Mouse (Mus musculus): ENCODE results near the gene Wipf3.

Gene Wipf3

DNA sequence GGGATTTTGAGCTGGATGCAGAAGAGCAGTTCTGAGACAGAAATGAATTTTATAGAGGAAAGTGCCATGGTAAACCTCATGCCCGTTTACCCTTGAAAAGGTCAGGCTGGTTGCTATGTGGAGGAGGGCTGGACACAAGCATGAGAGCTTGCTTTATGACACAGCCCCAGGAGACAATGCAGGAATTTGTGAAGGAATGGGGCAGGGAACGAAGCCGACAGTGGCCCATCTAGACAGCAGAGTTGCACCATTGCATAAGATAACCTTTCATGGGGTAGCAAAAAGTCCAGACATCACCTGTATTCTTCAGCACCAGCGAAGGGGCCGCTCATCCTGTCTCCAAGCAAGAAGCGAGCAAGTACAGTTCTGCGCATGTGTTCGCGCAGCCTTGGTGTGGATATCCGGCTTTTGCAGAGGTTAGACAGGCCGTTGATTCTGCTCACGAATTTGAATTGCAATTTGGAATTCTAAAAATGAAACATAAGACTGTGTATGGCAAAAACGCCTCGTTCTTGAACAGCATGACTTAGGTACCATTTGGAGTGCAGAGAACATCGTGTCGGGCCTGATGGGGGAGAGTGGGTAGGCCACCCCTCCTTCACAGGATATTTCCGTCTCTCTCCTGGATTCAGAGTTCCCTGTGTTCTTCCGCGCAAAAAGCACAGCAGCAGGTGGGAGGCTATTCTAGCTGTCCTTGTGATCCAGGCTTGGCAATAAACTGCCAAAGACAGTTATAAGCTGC lies 46.7 kb downstream of the Wipf3 start:
- no peak for DNase-seq (ENCODE audit: low read depth, low spot score)

DNA sequence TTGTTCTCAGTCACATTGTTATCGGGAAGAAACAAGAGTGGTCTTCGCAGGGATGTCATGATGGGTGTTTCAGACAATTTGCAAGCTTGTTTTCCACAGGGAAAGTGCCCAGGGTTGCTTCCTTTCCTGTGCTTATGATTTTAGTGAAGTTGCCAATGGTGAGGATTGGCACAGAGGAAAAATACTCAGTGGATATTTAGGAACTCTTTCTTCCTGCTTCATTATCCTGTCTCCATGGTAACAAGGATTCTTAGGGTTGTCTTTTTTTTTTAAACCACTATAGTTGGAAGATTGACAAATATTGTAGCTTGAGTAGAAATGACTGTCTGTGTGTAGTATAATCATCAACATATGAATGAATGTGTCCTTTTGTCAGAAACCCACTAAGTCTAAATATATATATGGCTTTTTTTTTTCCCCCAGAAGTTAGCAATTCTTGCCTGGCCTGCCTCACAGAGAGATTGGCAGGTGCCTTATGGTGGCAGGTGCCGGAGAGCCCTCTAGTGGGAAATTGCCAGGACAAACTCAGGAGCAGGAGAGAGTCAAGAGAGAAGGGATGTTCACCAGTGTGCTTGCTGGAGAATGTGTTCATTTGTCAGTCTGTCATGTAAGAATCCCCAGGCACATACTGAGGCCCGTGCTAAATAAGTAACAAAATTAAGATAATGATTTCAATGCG lies 49.4 kb downstream of the Wipf3 start:
- no peak for DNase-seq (ENCODE audit: low read depth, low spot score)

DNA sequence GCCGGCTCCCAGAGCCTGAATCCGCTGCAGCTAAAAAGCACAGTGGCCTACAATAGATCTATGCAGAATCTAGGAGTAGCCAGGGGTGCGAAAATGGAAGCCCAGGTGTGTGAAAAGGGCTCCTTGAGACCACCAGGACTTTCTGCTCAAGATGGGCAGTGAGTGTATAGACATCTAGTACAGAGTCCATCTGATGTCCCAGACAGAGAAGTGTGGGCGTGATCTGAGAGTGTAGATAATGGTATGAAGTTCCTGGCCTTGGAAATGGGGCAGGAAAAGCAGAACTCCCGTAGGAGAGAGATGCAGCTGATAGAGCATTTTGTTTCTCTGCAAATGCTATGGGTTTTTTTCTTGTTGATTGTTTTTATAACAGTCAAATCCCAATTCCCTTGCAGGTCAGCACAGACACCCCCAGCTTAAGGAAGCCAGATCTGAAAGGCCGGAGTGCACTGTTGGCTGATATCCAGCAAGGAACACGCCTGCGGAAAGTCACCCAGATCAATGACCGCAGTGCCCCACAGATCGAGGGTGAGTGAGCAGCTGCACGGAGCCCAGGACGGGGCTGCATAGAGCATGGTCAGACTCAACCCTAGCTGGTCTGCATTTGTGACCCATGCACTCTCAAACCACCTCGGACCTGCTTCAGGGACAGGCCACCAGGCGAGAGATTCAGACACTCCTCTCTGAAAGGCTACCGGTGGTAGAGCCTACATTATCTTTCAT lies 52.1 kb downstream of the Wipf3 start:
- no peak for DNase-seq (ENCODE audit: low read depth, low spot score)

DNA sequence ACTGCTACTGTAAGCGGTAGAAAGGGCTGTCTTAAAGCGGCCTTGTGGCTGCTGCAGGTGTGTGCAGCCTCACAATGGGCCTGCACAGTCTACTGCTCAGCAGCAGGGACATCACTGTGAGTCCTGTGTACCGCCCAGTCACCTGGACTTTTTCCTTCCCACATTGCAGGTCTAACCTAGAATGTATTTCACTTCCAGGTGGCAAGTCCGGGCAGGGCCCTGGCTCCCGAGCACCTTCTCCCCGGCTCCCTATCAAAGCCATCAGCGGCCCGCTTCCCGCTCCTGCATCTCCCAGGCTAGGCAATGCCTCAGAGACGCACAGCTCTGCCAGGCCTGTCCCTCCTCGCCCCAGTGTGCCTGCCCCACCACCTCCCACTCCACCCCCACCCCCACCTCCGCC lies 55.6 kb downstream of the Wipf3 start:
- no peak for DNase-seq (ENCODE audit: low read depth, low spot score)

DNA sequence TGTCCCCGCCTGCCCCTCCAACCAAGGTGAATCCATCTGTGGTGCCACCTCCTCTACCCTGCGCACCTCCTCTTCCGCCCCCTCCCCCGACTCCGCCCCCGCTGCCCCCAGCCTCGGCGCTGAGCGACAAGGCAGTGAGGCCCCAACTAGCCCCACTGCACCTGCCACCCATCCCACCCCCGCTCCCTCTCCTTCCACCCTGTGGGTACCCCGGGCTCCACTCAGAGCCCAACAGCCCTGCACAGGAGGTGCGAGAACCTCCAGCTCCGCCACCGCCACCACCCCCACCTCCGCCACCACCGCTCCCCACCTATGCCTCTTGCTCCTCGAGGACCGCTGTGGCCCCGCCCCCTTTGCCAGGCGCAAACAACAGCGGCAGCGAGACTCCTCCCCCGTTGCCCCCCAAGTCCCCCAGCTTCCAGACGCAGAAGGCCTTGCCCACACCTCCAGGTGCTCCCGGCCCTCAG lies 56.1 kb downstream of the Wipf3 start:
- no peak for DNase-seq (ENCODE audit: low read depth, low spot score)

DNA sequence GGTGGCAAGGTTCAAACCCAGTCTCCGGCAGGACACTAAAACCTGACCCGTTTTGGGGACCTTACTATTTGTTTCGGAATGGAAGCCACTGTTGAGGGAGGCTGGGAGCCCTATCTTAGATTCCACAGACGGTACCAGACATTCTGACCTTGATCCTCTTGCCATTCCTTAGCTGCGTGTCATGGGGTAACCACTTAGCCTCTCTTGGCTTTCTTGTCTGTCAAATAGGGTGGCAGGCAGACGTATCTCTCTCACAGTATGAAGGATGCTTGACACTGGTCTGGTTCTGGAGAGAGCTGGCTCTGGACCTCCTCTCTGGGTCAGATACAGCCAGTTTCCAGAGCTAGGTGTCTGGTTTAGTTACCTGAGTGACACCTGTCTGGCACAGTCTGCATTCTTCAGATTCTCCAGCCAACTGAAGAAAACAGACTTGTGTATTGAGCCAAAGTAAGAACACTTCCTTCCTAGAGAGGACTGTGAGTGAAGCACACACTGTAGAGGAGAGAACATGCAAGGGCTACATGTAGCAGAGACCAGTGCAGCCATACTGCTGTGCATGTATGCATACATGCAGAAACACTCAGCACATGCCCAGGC lies 56.7 kb downstream of the Wipf3 start:
- no peak for DNase-seq (ENCODE audit: low read depth, low spot score)

DNA sequence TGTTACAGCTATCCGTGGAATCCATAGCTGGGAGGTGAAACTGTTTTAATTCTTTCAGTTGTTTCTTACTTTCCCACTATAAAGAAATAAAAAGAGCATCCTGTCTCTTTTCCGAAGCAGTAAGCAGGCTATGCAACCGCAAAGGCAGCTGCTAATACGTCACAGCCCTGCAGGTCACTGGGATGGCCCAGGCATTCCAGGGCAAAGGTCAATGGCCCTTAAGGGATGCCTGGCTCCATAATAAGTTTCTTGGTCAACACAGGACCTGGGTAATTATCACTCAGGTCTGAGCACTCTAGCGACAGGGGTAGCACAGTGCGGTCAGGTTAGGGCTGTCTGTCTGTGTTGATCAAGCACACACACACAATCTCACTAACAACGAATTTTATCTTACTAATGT lies 61.7 kb downstream of the Wipf3 start:
- DNase-seq (ENCODE audit: low read depth, low spot score) = no peak

DNA sequence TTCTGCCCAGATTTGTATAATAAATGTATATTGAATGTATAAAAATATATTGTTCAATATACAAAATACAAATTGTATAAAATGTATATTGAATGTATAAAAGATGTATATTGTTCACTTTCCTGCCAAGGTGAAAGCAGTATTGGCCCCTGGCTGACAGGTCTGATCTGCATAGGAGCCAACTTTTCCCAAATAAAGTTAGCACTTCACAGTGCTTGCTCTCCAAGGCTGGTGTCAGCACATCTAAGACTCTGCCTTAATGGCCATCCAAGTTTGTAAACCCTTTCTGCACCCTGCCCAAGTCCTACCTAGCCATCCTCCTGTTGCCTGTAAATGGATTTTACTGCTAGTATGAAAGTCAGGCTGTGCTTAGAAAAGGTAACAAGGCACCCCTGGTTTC lies 64.7 kb downstream of the Wipf3 start:
- DNase-seq (ENCODE audit: low read depth, low spot score) = no peak

DNA sequence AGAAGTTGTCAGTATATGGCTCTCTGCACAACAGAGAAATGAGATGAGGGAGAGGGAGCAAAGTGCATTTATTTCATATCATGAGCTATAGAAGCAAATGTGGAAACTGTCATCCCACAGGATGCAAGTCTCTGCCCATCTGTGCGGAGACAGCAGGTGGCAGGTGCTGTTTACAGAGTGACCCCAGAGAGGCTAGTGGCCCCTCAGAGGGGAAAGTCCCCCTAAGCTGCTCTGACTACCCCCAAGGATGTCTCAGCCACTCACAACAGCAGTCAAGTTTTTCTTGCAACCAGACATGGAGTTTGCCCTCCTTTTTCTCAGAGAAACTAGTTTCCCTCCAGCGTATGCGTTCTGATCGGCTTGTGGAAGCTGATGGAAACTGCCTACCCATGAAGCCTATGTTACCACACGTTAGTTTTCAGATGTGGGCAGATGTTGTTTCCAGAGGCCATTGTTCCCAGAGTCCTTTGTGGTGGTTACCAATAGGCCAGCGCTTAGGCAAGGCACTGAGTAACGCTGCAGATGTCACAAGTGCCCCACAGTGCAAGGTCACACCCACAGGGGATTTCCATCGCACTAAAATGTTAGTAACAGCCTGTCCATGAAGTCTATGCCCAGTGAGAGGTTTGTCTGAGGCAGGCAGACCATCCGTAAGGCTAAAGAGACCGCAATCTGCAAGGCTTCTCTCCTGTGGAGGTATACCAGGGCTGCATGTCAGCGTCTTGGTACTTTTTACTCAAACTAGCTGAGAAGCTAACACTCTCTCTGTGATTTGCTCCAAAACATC lies 65.4 kb downstream of the Wipf3 start:
- no peak for DNase-seq (ENCODE audit: low read depth, low spot score)

DNA sequence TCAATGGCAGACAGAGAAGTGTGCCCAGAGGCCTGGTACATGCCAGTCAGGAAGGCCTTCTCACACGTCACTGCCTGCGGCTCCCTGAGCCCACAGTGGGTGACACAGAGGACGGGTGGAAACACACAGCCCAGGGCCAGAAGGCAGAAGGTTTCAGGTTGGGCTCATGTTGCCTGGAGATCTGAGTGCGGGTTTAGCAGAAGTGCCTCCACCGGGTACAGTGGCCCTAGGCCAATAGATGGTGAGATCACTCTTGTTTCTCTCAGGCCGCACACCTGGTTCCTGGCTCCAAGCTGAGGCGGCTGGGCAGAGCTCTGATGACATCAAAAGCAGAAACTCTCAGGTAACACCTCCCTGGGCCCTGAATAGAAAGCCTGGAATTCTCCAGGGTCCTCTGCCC lies 66.8 kb downstream of the Wipf3 start:
- DNase-seq (ENCODE audit: low read depth, low spot score) = no peak

DNA sequence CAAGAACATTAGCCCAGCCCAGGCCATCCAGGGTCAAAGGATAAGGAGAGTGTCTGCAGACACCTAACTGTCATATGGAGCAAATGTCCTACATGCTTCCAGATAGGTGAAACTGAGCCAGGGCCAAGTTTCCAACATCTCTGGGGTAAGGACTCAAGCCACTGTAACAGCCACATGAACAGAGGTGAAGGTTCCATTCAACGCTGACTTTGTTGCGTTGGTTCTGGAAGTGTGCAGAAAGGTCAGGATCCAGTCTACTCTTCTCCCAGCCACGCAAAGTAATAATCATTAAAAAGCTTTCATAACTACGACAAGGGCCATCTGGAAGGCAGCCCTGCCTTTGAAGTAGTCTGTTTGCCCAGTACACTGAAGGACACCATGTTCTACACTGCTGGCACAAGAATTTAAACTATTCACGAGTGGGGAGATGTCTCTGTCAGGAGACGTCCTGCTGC lies 73.3 kb downstream of the Wipf3 start:
- no peak for DNase-seq (ENCODE audit: low read depth, low spot score)

DNA sequence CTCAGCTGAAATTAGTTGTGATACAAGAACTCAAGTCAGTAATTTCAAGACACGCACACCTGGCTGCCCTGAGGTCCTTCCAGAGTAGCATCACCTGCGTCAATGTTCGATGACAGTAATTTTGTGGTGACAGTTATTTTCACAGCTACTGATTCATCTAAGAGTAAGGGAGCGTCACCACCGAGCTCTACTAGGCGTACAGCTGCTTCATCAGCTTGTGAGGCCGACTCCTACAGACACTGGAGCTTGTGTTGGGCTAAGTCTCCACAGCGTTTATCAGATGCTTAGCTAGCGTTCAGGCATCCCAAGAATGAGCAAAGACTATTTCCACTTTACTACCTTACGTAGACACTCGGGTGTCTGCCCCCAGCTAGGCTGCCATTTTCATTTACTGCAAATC lies 76.9 kb downstream of the Wipf3 start:
- DNase-seq (ENCODE audit: low read depth, low spot score) = no peak

DNA sequence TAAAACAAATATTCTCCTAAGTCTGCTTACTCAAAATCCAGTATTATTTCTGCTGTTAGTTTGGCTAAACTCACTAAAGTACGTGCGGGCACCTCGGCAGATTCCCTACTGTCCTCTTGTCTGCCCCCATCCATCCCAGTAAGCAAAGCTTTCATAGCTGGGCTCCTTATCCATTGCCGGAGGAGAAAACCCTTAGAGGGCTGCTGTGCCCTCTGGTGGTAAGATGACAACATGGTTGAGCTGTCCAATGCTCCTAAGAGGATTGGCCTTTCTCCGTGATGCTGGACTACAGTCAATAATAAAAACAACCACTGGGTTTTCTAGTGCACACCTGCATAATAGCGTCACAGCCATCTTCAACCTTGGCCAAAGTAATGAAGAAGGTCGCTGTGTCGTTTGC lies 77.6 kb downstream of the Wipf3 start:
- peak; percentile 75 for DNase-seq (ENCODE audit: low read depth, low spot score)

DNA sequence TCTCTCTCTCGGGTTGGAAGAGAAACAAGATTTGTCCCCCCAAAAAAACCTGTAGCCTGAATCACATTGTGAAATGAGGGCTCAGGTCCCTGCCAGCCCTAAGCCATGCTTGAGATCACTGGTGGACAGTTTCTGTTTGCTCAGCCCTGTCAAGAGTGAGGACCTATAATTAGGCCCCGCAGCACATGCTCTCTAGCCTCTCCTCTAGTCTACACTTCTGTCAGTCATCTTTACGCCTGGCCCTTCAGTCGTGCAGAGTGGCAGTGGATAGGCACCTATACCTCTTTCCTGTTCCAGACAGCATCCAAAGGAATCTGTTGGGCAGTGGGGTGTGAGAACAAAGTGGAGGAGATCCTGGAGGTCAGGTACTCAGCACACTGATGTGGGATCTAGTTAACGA lies 78.4 kb downstream of the Wipf3 start:
- no peak for DNase-seq (ENCODE audit: low read depth, low spot score)

DNA sequence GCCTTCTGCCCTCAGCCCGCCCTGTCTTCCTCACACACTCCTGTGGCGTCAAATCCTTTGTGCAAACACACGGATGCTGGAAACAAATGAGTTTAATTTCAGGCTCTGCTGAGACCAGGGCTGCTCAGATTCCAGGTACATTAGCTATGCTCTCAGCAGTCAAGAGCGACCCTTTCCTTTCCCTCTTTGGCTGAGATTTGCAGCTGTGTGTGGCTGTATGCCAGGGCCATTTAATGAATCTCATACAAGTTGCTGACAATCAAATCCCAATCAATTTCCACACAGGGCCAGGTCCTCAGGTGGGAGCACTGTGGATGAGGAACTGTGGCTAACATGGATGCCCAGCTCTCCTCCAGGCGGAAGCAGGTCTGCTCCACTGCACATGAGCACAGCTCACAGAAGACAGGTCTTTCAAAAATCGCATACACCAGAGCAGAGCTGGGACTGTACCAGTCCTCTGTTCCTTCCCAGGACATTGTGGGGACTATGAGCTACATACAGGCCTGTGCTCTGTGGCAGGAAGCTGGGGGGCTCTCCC lies 78.9 kb downstream of the Wipf3 start:
- no peak for DNase-seq (ENCODE audit: low read depth, low spot score)

DNA sequence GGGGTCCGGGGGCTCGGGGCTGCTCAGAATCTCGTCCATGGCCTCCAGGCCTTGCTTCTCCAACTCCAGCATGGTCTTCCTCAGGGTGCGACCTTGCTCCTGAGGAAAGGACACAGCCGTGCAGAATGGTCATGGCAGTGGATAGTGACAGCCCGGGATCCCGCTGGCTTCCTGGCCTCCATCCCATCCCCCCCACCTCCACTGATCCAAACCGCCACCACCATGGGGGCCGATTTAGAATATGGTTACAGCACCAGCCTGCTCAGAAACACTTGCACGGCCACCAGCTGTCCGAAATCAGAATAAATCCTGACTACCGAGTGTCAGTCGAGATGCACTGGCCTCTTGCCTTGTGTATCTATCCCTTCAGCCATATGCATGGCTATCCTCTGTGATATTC lies 79.9 kb downstream of the Wipf3 start:
- DNase-seq (ENCODE audit: low read depth, low spot score) = no peak

DNA sequence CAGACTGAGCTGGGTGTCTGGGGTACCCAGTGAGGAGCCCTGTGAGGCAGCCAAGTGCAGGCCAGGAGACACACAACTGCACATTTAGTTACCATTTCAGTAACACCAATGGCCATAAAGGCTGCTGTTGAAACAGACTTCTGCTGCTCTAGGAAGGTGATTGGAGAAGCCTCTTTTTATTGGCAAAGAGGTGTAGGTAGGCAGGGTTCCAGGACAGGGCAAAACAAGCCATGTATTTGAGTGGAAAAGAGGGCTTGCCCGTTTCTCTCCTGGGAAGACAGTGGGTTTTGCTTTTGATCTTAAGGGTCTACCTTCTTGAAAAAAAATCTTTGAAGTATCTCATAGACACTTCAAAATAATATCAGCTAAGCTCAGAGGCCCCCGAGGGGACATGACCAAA lies 82.9 kb downstream of the Wipf3 start:
- DNase-seq (ENCODE audit: low read depth, low spot score) = no peak

DNA sequence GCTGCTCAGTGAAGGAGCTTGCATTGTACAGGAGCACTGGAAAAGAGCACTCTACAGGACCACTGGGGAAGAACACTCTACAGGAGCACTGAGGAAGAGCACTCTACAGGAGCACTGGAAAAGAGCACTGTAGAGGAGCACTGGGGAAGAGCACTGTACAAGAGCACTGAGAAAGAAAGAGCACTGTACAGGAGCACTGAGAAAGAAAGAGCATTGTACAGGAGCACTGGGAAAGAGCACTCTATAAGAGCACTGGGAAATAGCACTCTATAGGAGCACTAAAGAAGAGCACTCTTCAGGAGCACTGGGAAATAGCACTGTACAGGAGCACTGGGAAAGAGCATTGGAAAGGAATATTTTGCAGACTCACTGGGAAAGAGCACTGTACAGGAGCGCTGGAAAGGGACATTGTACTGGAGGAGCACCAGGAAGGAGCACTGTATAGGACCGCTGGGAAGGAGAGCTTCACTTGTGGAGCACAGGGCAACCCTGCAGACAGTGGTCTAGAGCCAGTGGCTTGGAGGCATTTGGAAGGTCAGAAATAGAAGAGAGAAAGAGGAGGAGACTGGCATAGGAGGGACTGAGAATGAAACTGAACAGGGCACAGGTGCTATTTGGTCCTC lies 87.2 kb downstream of the Wipf3 start:
- DNase-seq (ENCODE audit: low read depth, low spot score) = no peak

DNA sequence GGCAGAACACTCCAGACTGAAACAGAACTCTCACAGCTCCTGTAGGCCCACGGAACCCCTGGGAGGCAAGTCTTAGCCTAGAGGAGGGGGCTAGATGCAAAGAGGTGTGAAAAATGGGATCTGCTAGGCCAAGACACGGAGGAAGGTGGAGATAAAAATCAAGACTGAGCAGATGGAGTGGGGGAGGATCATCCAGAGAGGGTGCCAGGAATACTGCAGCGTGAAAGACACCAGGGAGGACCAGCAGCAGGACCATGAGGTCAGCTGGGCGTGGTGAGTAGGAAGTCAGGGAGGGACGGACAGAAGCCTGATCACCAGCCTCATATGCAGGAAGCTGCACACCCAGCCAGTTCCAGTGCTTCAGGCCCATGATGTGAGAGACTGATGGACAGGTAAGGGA lies 89.4 kb downstream of the Wipf3 start:
- no peak for DNase-seq (ENCODE audit: low read depth, low spot score)

DNA sequence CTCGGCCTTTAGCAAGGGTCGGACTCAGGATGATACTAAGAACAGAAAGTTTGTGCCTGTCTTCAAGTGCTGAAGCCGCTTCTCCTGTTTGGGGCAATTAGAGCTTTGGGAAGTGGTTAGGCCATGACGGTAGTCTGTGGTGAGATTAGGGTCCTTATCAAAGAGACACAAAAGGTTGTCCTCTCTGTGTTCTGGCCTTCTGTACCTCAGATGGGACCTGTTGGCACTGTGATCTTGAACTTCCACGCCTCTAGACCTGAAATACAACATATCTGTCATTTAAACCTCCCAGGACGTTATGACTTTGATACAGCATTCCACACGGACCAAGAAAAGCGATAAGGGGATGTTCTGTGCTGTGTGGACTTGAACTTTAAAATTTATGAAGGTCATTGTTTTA lies 99.3 kb downstream of the Wipf3 start:
- no peak for DNase-seq (ENCODE audit: low read depth, low spot score)

DNA sequence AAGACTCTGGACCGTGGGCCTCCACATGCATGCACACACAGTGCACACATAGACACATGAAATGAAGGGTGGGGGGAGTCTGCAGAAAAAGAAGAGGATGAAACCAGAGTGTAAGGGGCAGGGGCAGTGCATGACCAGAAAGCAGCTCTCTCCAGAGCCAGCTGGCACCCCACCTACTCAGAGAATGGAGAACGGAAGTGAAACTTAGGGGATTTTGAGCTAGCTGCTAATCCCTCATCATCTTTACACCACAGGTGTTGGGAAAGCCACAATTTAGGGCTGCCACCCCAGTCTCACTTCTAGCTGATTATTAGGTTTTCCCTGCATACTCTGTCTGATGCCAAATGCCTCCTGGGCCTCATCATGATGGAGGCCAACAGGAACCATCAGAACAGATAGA lies 100.8 kb downstream of the Wipf3 start:
- no peak for DNase-seq (ENCODE audit: low read depth, low spot score)

All from mesoderm, embryonic 11.5 days (tissue).